Mouse (Mus musculus) ES-Bruce4 (cell line): ENCODE measurements around the gene Hipk2.

Source experiments
- CTCF ChIP-seq: IDR thresholded peaks from one replicate; pipeline ENCODE4 v1.8.1; 2011; ENCODE audit warnings: low read depth, low read length
- EP300 ChIP-seq: IDR thresholded peaks from 2 replicates; pipeline ENCODE4 v1.6.1; 2011; ENCODE audit warnings: low read depth, low read length; ENCODE audit not compliant: insufficient read depth
- POLR2A ChIP-seq: IDR thresholded peaks from one replicate; pipeline ENCODE4 v1.8.1; 2011; ENCODE audit warnings: low read length; ENCODE audit not compliant: insufficient read depth

DNA sequence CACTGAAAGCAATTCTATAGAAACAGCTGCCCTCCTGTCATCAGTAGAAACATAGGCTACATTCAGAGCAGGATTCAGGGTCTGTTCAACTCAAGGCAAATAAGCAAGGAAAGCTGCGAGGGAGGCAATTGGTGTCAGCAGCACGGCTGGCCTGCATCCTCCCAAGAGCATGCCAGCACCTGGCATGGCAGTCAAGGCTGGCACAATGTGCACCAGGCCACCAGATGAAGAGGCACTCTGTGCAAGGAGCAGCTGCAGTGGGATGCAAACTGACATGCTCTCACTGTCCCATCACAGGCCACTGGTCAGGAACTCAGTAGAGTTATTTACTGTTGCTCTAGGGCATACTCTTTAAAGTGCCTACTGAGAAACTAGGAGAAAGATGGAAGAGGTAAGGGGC, 35.6 kb downstream of the Hipk2 start:
- TF ChIP-seq CTCF (no peak), EP300 (no peak), POLR2A (no peak)
